Mouse (Mus musculus) spleen, adult 2 months (tissue): ENCODE results near the gene Armc12.

Experiments
- CTCF ChIP-seq: fragments of 200-500 bp; IDR thresholded peaks from 2 replicates; pipeline ENCODE4 v1.5.1; 2011; ENCODE audit warnings: mild to moderate bottlenecking, inconsistent platforms; ENCODE audit not compliant: insufficient read depth, insufficient read length, insufficient replicate concordance; ENCODE audit errors: extremely low read depth
- POLR2A ChIP-seq: fragments of 200-500 bp; IDR thresholded peaks from 2 replicates; pipeline ENCODE4 v1.6.1; 2011; ENCODE audit warnings: low read depth, low read length, inconsistent platforms

DNA sequence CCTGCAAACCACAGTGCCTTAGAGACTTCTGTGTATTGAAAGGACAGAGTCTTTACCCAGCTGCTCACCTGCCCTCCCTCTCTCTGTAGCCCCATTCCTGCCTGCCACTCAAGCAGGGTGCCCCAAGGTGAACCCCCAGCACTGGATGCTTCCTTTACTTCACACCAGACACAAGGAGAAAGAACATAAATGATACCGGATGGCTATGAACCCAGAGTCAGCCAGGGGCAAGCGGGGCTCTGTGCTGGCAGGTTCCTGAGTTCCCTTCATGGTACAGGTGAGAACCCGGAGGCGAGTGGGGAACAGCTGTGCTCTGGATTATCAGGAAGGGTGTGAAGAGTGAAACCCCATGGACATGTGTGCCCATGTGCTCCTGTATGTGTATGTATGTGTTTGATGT, 25.0 kb upstream of the Armc12 start:
- TF ChIP-seq CTCF (no peak), POLR2A (no peak)
